Mouse (Mus musculus) cerebellum, adult 2 months (tissue): ENCODE measurements around the gene Mvp.

Source experiments
- CTCF ChIP-seq: fragments of 200-500 bp; IDR thresholded peaks from 2 replicates; pipeline ENCODE4 v1.5.1; 2011; ENCODE audit warnings: low read depth, mild to moderate bottlenecking, control low read depth, low read length, moderate library complexity, borderline replicate concordance; ENCODE audit not compliant: insufficient read depth
- POLR2A ChIP-seq: fragments of 200-500 bp; IDR thresholded peaks from 2 replicates; pipeline ENCODE4 v1.6.1; 2011; ENCODE audit warnings: low read length, control low read depth, borderline replicate concordance; ENCODE audit not compliant: insufficient read depth

GRCm38 (mm10) chr7:126976878-126977459 lies 37.5 kb downstream of the Mvp start:
- TF ChIP-seq POLR2A (no peak), CTCF (no peak)
